Mouse (Mus musculus) limb, embryonic 14.5 days (tissue): ENCODE measurements around the gene Clcnka. TPM values are rescaled to one million over a fixed set of nuclear protein-coding genes. Genes with fewer than 3 reads are reported as not detected.

Experiments used
- ATAC-seq: fragments of 200-750 bp; cut with Nextera tagmentation; 2 replicates; pipeline ENCODE4 v1.8.0; 2017; ENCODE audit warnings: low read depth, moderate number of reproducible peaks, moderate TSS enrichment; ENCODE audit not compliant: low FRiP score
- DNase-seq: peaks from one replicate; pipeline ENCODE4 v3.0.0-alpha.2; 2015; ENCODE audit warnings: low spot score
- H3K27ac ChIP-seq: fragments of 300-500 bp; sonication (generic); replicated peaks from 2 replicates; pipeline ENCODE4 v1.5.1; 2014; ENCODE audit warnings: low read depth, mild to moderate bottlenecking, low read length, moderate library complexity, mixed read lengths
- H3K27me3 ChIP-seq: fragments of 300-500 bp; sonication (generic); 2 replicates; pipeline ENCODE4 v1.6.1; 2014; ENCODE audit warnings: low read length, mixed read lengths; ENCODE audit not compliant: control insufficient read depth, insufficient read depth
- H3K36me3 ChIP-seq: fragments of 300-500 bp; sonication (generic); 2 replicates; pipeline ENCODE4 v1.6.1; 2014; ENCODE audit warnings: mild to moderate bottlenecking, low read length, moderate library complexity, mixed read lengths; ENCODE audit not compliant: control insufficient read depth, insufficient read depth
- H3K4me1 ChIP-seq: fragments of 300-500 bp; sonication (generic); 2 replicates; pipeline ENCODE4 v1.6.1; 2014; ENCODE audit warnings: antibody characterized with exemption, low read length, mixed read lengths; ENCODE audit not compliant: control insufficient read depth, insufficient read depth
- H3K4me2 ChIP-seq: fragments of 300-500 bp; sonication (generic); replicated peaks from 2 replicates; pipeline ENCODE4 v1.6.1; 2014; ENCODE audit warnings: low read depth, mild to moderate bottlenecking, low read length, moderate library complexity; ENCODE audit not compliant: severe bottlenecking
- H3K4me3 ChIP-seq: fragments of 300-500 bp; sonication (generic); replicated peaks from 2 replicates; pipeline ENCODE4 v1.5.1; 2014; ENCODE audit warnings: low read length
- H3K9ac ChIP-seq: fragments of 300-500 bp; sonication (generic); 2 replicates; pipeline ENCODE4 v1.6.1; 2014; ENCODE audit warnings: mild to moderate bottlenecking, low read depth, low read length, moderate library complexity; ENCODE audit not compliant: severe bottlenecking
- H3K9me3 ChIP-seq: fragments of 300-500 bp; sonication (generic); 2 replicates; pipeline ENCODE4 v1.6.1; 2016; ENCODE audit warnings: low read length; ENCODE audit not compliant: control insufficient read depth
- POLR2A ChIP-seq: fragments of 200-500 bp; IDR thresholded peaks from 2 replicates; pipeline ENCODE4 v1.8.0; 2012; ENCODE audit warnings: inconsistent platforms, mild to moderate bottlenecking, moderate library complexity, borderline replicate concordance; ENCODE audit not compliant: insufficient read depth, insufficient read length; ENCODE audit errors: extremely low read depth
- WGBS: fragments of 180-500 bp; shearing (Covaris S2); extraction: QIAGEN DNeasy Blood & Tissue Kit; methylation state at CpG from one replicate; pipeline ENCODE4 v1.1.7; 2014; 5-methylcytosine and 5-hydroxymethylcytosine counted together
- polyA plus RNA-seq, 2 experiments: library from polyadenylated mRNA; depleted of rRNA in 1 of 2; stranded (reverse) in 1 of 2; unstranded in 1 of 2; fragments of >200 nt; fragmentation: Nextera tagmentation in 1 of 2; extraction: Ambion mirVana in 1 of 2; gene quantifications; 2 replicates each; pipeline versions ENCODE4 v1.2.1 to v1.2.3; 2012 to 2014

Gene Clcnka
- polyA plus RNA-seq, 2 experiments, result 0.61 to 0.75 TPM

DNA sequence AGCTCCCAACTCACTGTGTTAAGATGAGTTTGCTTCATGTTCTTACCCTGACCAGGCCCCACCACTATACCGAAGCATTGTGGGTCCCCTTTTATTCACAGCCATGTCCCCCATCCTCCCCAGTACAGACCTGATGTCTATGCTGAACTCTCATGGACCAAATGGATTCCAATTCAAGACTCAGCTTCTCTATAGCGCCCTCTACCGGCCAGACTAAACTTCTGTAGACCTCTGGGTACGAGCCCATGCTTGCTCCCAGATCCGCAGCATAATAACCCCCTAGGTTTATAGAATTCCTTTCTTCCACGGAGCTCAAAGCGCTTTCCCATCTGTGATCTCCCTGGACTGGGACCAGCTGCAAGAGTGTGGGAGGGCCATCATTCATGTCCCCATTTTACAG, 37.7 kb downstream of the Clcnka start:
- H3K4me3 ChIP-seq, result no peak overlapping the region
- H3K36me3 ChIP-seq, result no peaks in the 10 kb centered on the region
- ATAC-seq (no peak), DNase-seq (peak; percentile 45)
- H3K27ac ChIP-seq, result no peak overlapping the region
- H3K4me2 ChIP-seq, result no peak overlapping the region
- WGBS, result 28% methylated on average over 7 of the region's 7 CpGs
- no peaks in the 10 kb centered on the region for H3K9me3 ChIP-seq
- no peak overlapping the region for H3K9ac ChIP-seq
- TF ChIP-seq POLR2A, result no peak
- peaks cover 11% of the 10 kb centered on the region; the same call in 1 of the 2 replicates for H3K27me3 ChIP-seq
- H3K4me1 ChIP-seq, result peaks cover 8% of the 10 kb centered on the region; the same call in 1 of the 2 replicates

DNA sequence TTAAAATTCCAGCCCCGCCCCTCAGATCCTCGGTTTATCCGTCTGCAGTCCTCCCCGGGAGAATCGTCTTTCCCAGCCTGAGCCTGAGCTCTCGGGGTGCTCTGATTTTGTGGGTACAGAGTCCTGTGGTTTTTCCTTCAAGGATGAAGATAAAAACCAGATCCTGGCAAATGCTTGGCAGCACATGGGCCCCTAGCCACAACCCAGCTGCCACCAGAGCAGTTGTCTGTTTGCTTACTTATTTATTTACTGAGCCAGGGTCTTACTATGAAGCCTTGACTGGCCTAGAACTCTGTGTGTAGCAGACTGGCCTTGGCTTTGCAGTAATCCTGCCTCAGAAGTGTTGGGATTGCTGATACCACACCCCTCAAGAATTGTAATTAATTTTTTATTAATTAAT, 39.3 kb downstream of the Clcnka start:
- no peaks in the 10 kb centered on the region for H3K36me3 ChIP-seq
- TF ChIP-seq POLR2A, result no peak
- no peak overlapping the region for H3K9ac ChIP-seq
- H3K4me3 ChIP-seq, result no peak overlapping the region
- ATAC-seq, result no peak
- H3K4me2 ChIP-seq, result no peak overlapping the region
- H3K4me1 ChIP-seq, result peaks cover 8% of the 10 kb centered on the region; the same call in 1 of the 2 replicates
- WGBS, result 85% methylated on average over 6 of the region's 6 CpGs
- H3K27me3 ChIP-seq, result no peaks in the 10 kb centered on the region
- no peak overlapping the region for H3K27ac ChIP-seq
- no peak for DNase-seq
- no peaks in the 10 kb centered on the region for H3K9me3 ChIP-seq

DNA sequence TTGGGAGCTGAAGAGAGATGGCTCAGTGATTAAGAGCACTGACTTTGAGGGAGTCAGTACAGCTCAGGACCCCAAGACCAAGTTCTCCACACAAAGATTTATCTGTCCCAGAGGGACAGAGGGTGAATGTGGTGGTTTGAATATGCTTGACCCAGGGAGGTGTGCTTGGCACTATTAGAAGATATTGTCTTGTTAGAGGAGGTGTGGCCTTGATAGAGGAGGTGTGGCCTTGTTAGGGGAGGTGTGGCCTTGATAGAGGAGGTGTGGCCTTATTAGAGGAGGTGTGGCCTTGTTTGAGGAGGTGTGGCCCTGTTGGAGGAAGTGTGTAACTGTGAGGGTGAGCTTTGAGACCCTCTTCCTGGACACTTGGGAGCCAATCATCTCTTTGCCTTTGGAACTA, 40.7 kb downstream of the Clcnka start:
- DNase-seq (no peak), ATAC-seq (no peak)
- no peak overlapping the region for H3K9ac ChIP-seq
- H3K4me3 ChIP-seq, result no peak overlapping the region
- H3K27me3 ChIP-seq, result no peaks in the 10 kb centered on the region
- H3K9me3 ChIP-seq, result no peaks in the 10 kb centered on the region
- no peaks in the 10 kb centered on the region for H3K36me3 ChIP-seq
- no peak for TF ChIP-seq POLR2A
- no peak overlapping the region for H3K4me2 ChIP-seq
- no peak overlapping the region for H3K27ac ChIP-seq
- peaks cover 8% of the 10 kb centered on the region; the same call in 1 of the 2 replicates for H3K4me1 ChIP-seq

DNA sequence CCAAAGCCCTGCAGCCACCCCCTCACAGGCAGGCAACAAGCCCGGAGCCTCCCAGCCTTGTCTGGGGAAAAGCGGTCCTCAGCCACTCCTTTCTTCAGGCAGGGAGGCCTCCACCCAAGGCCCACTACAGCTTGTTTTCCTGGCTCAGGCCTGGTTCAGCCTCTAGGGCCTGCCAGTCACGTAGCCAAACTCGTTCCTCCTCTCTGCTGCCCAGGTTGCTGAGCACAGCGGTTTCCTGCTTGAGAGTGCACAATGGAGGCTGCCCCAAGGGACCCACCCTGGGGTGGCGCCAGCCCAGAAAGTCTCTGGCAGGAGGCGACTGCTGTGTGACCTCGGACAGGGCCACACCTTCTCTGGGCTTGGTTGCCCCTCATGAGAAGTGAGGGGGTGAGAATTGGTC, 44.7 kb downstream of the Clcnka start:
- TF ChIP-seq POLR2A, result no peak
- H3K36me3 ChIP-seq, result no peaks in the 10 kb centered on the region
- H3K9ac ChIP-seq, result no peak overlapping the region
- H3K27me3 ChIP-seq, result no peaks in the 10 kb centered on the region
- DNase-seq (no peak), ATAC-seq (no peak)
- H3K9me3 ChIP-seq, result no peaks in the 10 kb centered on the region
- H3K27ac ChIP-seq, result no peak overlapping the region
- H3K4me3 ChIP-seq, result no peak overlapping the region
- WGBS, result 73% methylated on average over 8 of the region's 8 CpGs
- H3K4me2 ChIP-seq, result no peak overlapping the region
- H3K4me1 ChIP-seq, result peaks cover 8% of the 10 kb centered on the region; the same call in 1 of the 2 replicates

DNA sequence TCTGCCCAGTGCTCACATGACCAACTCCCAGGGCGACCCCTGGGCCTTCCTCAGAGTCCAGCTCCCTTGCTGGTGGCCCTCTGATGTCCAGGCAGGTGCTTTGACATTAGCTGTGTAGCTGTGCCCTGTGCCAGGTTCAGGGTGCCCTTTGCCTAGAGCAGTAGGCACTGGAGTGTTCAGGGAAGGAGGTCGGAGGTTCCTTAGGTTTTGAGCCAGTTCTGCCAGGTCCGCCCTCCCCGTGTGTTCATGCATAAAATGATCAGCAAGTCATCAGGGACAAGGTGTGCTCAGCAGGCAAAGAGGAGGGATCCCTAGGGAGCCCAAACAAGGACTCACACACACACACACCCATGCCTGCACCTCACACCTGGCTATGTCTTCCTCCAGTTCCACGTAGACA, 45.5 kb downstream of the Clcnka start:
- H3K4me2 ChIP-seq, result no peak overlapping the region
- no peak overlapping the region for H3K4me3 ChIP-seq
- ATAC-seq, result no peak
- TF ChIP-seq POLR2A, result no peak
- no peak overlapping the region for H3K27ac ChIP-seq
- no peak overlapping the region for H3K9ac ChIP-seq
- H3K9me3 ChIP-seq, result no peaks in the 10 kb centered on the region
- DNase-seq, result no peak
- peaks cover 5% of the 10 kb centered on the region; the same call in 1 of the 2 replicates for H3K4me1 ChIP-seq
- H3K27me3 ChIP-seq, result no peaks in the 10 kb centered on the region
- 81% methylated on average over 5 of the region's 5 CpGs for WGBS
- no peaks in the 10 kb centered on the region for H3K36me3 ChIP-seq

DNA sequence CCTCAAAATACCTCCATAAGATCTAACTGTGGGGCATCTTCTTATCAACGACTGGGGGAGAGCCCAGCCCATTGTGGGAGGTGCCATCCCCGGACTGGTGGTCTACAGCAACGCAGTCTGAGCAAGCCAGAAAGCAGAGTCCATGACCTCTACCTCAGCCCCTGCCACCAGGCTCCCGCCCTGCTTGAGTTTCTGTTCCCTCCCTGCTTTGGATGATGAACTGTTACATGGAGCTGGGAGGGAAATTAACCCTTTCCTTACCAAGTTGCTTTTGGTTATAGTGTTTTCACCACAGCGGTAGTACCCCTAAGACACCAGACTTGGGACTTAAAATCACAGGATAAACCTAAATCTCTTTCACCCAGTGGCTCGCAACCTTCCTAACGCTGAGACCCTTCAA, 46.6 kb downstream of the Clcnka start:
- Histone ChIP-seq H3K27me3 (no peaks in the 10 kb centered on the region), H3K4me3 (no peak overlapping the region), H3K27ac (no peak overlapping the region), H3K4me2 (no peak overlapping the region), H3K4me1 (peaks cover 10% of the 10 kb centered on the region; the same call in 1 of the 2 replicates), H3K9me3 (no peaks in the 10 kb centered on the region), H3K9ac (no peak overlapping the region), H3K36me3 (no peaks in the 10 kb centered on the region)
- 56% methylated on average over 7 of the region's 7 CpGs for WGBS
- no peak for TF ChIP-seq POLR2A
- ATAC-seq (no peak), DNase-seq (no peak)
